Mouse (Mus musculus) CH12.LX (cell line): Measurements from ENCODE around the gene Chd9. TPM values are rescaled to one million over a fixed set of nuclear protein-coding genes. Genes with fewer than 3 reads are reported as not detected.

Experiments used
- DNase-seq: peaks from one replicate; pipeline ENCODE4 v3.0.0-alpha.2; 2013; ENCODE audit errors: extremely low read depth
- H3K27ac ChIP-seq: 2 replicates; pipeline ENCODE4 v1.5.1; 2012; ENCODE audit warnings: low read depth, mild to moderate bottlenecking, control low read depth, moderate library complexity; ENCODE audit not compliant: insufficient read depth
- H3K27me3 ChIP-seq: replicated peaks from 2 replicates; pipeline ENCODE3; 2012; ENCODE audit warnings: inconsistent platforms
- H3K36me3 ChIP-seq, 2 experiments: replicated peaks in 1 of 2; 2 replicates each; pipeline versions ENCODE3 to v1.6.1; 2012; ENCODE audit warnings: inconsistent platforms in 1 of 2, low read length in 1 of 2, mild to moderate bottlenecking in 1 of 2, mixed read lengths in 1 of 2, moderate library complexity in 1 of 2; ENCODE audit not compliant: control insufficient read depth in 1 of 2, insufficient read depth in 1 of 2
- H3K4me1 ChIP-seq, 2 experiments: 2 replicates each; pipeline ENCODE4 v1.6.1; 2012; ENCODE audit warnings: inconsistent platforms in 1 of 2, moderate library complexity in 1 of 2; ENCODE audit not compliant: insufficient read depth in 2 of 2, control insufficient read depth in 1 of 2
- H3K4me2 ChIP-seq: 2 replicates; pipeline ENCODE4 v1.6.1; 2012; ENCODE audit warnings: low read depth, mild to moderate bottlenecking, control low read depth; ENCODE audit not compliant: poor library complexity, insufficient read depth, severe bottlenecking
- H3K4me3 ChIP-seq, 3 experiments: fragments of 150-350 bp in 1 of 3; sonication (generic) in 1 of 3; replicated peaks in 1 of 3; 2 replicates each; pipeline versions ENCODE3 to v1.5.1; 2011 to 2012; ENCODE audit warnings: low read depth in 2 of 3, low read length in 2 of 3, mild to moderate bottlenecking in 2 of 3, moderate library complexity in 2 of 3, control low read depth in 1 of 3, improper control_type of control experiment in 1 of 3, inconsistent platforms in 1 of 3, mixed read lengths in 1 of 3; ENCODE audit not compliant: poor library complexity in 1 of 3
- H3K79me2 ChIP-seq: replicated peaks from 2 replicates; pipeline ENCODE4 v1.6.1; 2012; ENCODE audit warnings: mild to moderate bottlenecking, moderate library complexity; ENCODE audit not compliant: control insufficient read depth, poor library complexity, insufficient read depth, severe bottlenecking; ENCODE audit errors: extremely low read depth
- H3K9ac ChIP-seq: 2 replicates; pipeline ENCODE4 v1.6.1; 2012; ENCODE audit warnings: low read depth, mild to moderate bottlenecking, control low read depth, moderate library complexity; ENCODE audit not compliant: insufficient read depth
- H3K9me3 ChIP-seq: replicated peaks from 2 replicates; pipeline ENCODE3; 2012; ENCODE audit warnings: low read length, inconsistent platforms, mixed read lengths
- BHLHE40 ChIP-seq: IDR thresholded peaks from 2 replicates; pipeline ENCODE4 v1.6.1; 2011; ENCODE audit warnings: mild to moderate bottlenecking, low read depth, low read length, improper control_type of control experiment
- CHD1 ChIP-seq: IDR thresholded peaks from 2 replicates; pipeline ENCODE4 v1.6.1; 2012; ENCODE audit warnings: low read depth, low read length, improper control_type of control experiment, inconsistent platforms
- CHD2 ChIP-seq: IDR thresholded peaks from 2 replicates; pipeline ENCODE4 v1.6.1; 2011; ENCODE audit warnings: low read length, improper control_type of control experiment
- CTCF ChIP-seq, 2 experiments: IDR thresholded peaks in 1 of 2; conservative IDR thresholded peaks in 1 of 2; 2 replicates each; pipeline ENCODE4 v1.5.1; 2011 to 2012; ENCODE audit warnings: low read depth in 2 of 2, low read length in 2 of 2, improper control_type of control experiment in 1 of 2, inconsistent platforms in 1 of 2, mild to moderate bottlenecking in 1 of 2, moderate library complexity in 1 of 2
- E2F4 ChIP-seq: IDR thresholded peaks from 2 replicates; pipeline ENCODE4 v1.6.1; 2011; ENCODE audit warnings: low read depth, low read length, improper control_type of control experiment; ENCODE audit not compliant: insufficient replicate concordance
- ELF1 ChIP-seq: IDR thresholded peaks from 2 replicates; pipeline ENCODE4 v1.6.1; 2014; ENCODE audit warnings: low read depth, mild to moderate bottlenecking, inconsistent platforms, low read length, improper control_type of control experiment
- EP300 ChIP-seq: IDR thresholded peaks from 2 replicates; pipeline ENCODE4 v1.6.1; 2011; ENCODE audit warnings: low read length, improper control_type of control experiment
- ETS1 ChIP-seq: conservative IDR thresholded peaks from 2 replicates; pipeline ENCODE4 v1.6.1; 2012; ENCODE audit warnings: low read depth, mild to moderate bottlenecking, inconsistent platforms, low read length, improper control_type of control experiment, moderate library complexity
- GABPA ChIP-seq: IDR thresholded peaks from 2 replicates; pipeline ENCODE4 v1.6.1; 2012; ENCODE audit warnings: low read depth, low read length, improper control_type of control experiment, inconsistent platforms; ENCODE audit not compliant: insufficient replicate concordance
- HCFC1 ChIP-seq: IDR thresholded peaks from 2 replicates; pipeline ENCODE4 v1.6.1; 2012; ENCODE audit warnings: low read depth, mild to moderate bottlenecking, inconsistent platforms, low read length, improper control_type of control experiment
- IRF4 ChIP-seq: IDR thresholded peaks from 2 replicates; pipeline ENCODE4 v1.6.1; 2014; ENCODE audit warnings: low read depth, mild to moderate bottlenecking, inconsistent platforms, low read length, improper control_type of control experiment
- JUN ChIP-seq: IDR thresholded peaks from 2 replicates; pipeline ENCODE4 v1.6.1; 2011; ENCODE audit warnings: low read depth, mild to moderate bottlenecking, low read length, improper control_type of control experiment, moderate library complexity; ENCODE audit not compliant: insufficient read depth
- JUND ChIP-seq: conservative IDR thresholded peaks from 2 replicates; pipeline ENCODE4 v1.6.1; 2011; ENCODE audit warnings: low read depth, low read length, improper control_type of control experiment
- KAT2A ChIP-seq: IDR thresholded peaks from 2 replicates; pipeline ENCODE4 v1.6.1; 2012; ENCODE audit warnings: low read length, improper control_type of control experiment, inconsistent platforms; ENCODE audit not compliant: insufficient replicate concordance
- MAX ChIP-seq: IDR thresholded peaks from 2 replicates; pipeline ENCODE4 v1.6.1; 2011; ENCODE audit warnings: low read length, improper control_type of control experiment
- MAZ ChIP-seq: IDR thresholded peaks from 2 replicates; pipeline ENCODE4 v1.6.1; 2012; ENCODE audit warnings: low read depth, mild to moderate bottlenecking, inconsistent platforms, low read length, improper control_type of control experiment, moderate library complexity
- MEF2A ChIP-seq: IDR thresholded peaks from 2 replicates; pipeline ENCODE4 v1.6.1; 2014; ENCODE audit warnings: low read depth, mild to moderate bottlenecking, inconsistent platforms, low read length, improper control_type of control experiment, borderline replicate concordance
- MXI1 ChIP-seq: IDR thresholded peaks from 2 replicates; pipeline ENCODE4 v1.6.1; 2011; ENCODE audit warnings: mild to moderate bottlenecking, low read depth, low read length, improper control_type of control experiment
- MYC ChIP-seq: IDR thresholded peaks from 2 replicates; pipeline ENCODE4 v1.6.1; 2011; ENCODE audit warnings: low read depth, mild to moderate bottlenecking, improper control_type of control experiment, low read length
- NELFE ChIP-seq: IDR thresholded peaks from 2 replicates; pipeline ENCODE4 v1.6.1; 2011; ENCODE audit warnings: low read depth, low read length, improper control_type of control experiment
- NRF1 ChIP-seq: IDR thresholded peaks from 2 replicates; pipeline ENCODE4 v1.6.1; 2014; ENCODE audit warnings: low read depth, mild to moderate bottlenecking, inconsistent platforms, low read length, improper control_type of control experiment, moderate library complexity
- POLR2AphosphoS2 ChIP-seq: IDR thresholded peaks from 2 replicates; pipeline ENCODE4 v1.6.1; 2011; ENCODE audit warnings: low read depth, low read length, improper control_type of control experiment
- RCOR1 ChIP-seq: conservative IDR thresholded peaks from 2 replicates; pipeline ENCODE4 v1.6.1; 2012; ENCODE audit warnings: low read depth, mild to moderate bottlenecking, inconsistent platforms, low read length, improper control_type of control experiment
- SIN3A ChIP-seq: IDR thresholded peaks from 2 replicates; pipeline ENCODE4 v1.6.1; 2012; ENCODE audit warnings: low read length, improper control_type of control experiment, inconsistent platforms
- SMC3 ChIP-seq: IDR thresholded peaks from 2 replicates; pipeline ENCODE4 v1.6.1; 2011; ENCODE audit warnings: low read depth, low read length, improper control_type of control experiment
- TBP ChIP-seq: conservative IDR thresholded peaks from 2 replicates; pipeline ENCODE4 v1.6.1; 2011; ENCODE audit warnings: low read depth, low read length, improper control_type of control experiment
- TCF12 ChIP-seq: IDR thresholded peaks from 2 replicates; pipeline ENCODE4 v1.6.1; 2014; ENCODE audit warnings: low read depth, mild to moderate bottlenecking, inconsistent platforms, low read length, improper control_type of control experiment
- USF2 ChIP-seq: conservative IDR thresholded peaks from 2 replicates; pipeline ENCODE4 v1.6.1; 2011; ENCODE audit warnings: low read depth, low read length, improper control_type of control experiment
- ZC3H11A ChIP-seq: IDR thresholded peaks from 2 replicates; pipeline ENCODE4 v1.6.1; 2012; ENCODE audit warnings: low read depth, mild to moderate bottlenecking, inconsistent platforms, low read length, improper control_type of control experiment
- ZKSCAN1 ChIP-seq: IDR thresholded peaks from 2 replicates; pipeline ENCODE4 v1.6.1; 2012; ENCODE audit warnings: low read depth, inconsistent platforms, low read length, improper control_type of control experiment, borderline replicate concordance
- ZMIZ1 ChIP-seq: IDR thresholded peaks from 2 replicates; pipeline ENCODE4 v1.6.1; 2012; ENCODE audit warnings: low read depth, mild to moderate bottlenecking, inconsistent platforms, low read length, improper control_type of control experiment
- dilution Hi-C: fragments of 300-500 bp; cut with MboI; formaldehyde crosslinking; loops from 2 replicates; pipeline ENCODE4 v1.14.3; 2020; ENCODE audit warnings: low sequenced_read_pairs; ENCODE audit not compliant: extremely low pct_unique_long_range_greater_than_20kb, extremely low pct_ligation_motif_present
- in situ Hi-C: fragments of 300-500 bp; cut with MboI; formaldehyde crosslinking; loops from 3 replicates; pipeline ENCODE4 v1.14.3; 2019; ENCODE audit warnings: low sequenced_read_pairs, low pct_ligation_motif_present, low pct_unique_long_range_greater_than_20kb, mixed read lengths
- polyA plus RNA-seq: library from polyadenylated mRNA; unstranded; fragments of >175 nt; gene quantifications from 2 replicates; pipeline ENCODE4 v1.2.1, GENCODE M21; 2012; ENCODE audit warnings: low read depth; ENCODE audit not compliant: insufficient read length
- total RNA-seq, 2 experiments: library from RNA; depleted of rRNA; stranded (reverse); fragments of 300-350 nt in 1 of 2; fragments of >200 nt in 1 of 2; gene quantifications; 2 replicates each; pipeline ENCODE4 v1.2.3; 2012 to 2014

Chd9 gene
- total and polyA plus RNA-seq, 3 experiments = 12.7 to 188 (median 15.1) TPM

GRCm38 (mm10) chr8:90829825-90830224, 1.7 kb downstream of the Chd9 start:
- Histone ChIP-seq H3K27me3 (no peaks in the 10 kb centered on the region), H3K27ac (0 out of 2 replicates have a peak overlapping the region, but pooled peaks have one; percentile 53), H3K36me3 (no peaks in the 10 kb centered on the region), H3K4me2 (peak overlapping the region; percentile 87), H3K79me2 (peaks cover 29% of the 10 kb centered on the region), H3K4me3 (peak overlapping the region in 2 of 3 experiments; percentile 58 to 81), H3K4me1 (peaks cover 21 to 56% of the 10 kb centered on the region in 2 experiments), H3K9me3 (no peaks in the 10 kb centered on the region), H3K9ac (peak overlapping the region; percentile 55)
- in situ Hi-C loops = loop anchor here (10.0 kb wide), 1 partner anchor 195 kb away; no protein-coding TSS in a partner anchor
- dilution Hi-C loops = no loop called here
- DNase-seq = no peak
- TF ChIP-seq USF2 (no peak), ZMIZ1 (no peak), NELFE (no peak), POLR2AphosphoS2 (no peak), MAZ (peak; percentile 15; the same call in 1 of the 2 replicates)

GRCm38 (mm10) chr8:90830980-90831379, 2.8 kb downstream of the Chd9 start:
- dilution Hi-C loops = no loop called here
- peak overlapping the region; percentile 41; the same call in 1 of the 2 replicates for H3K9ac ChIP-seq
- peak overlapping the region; percentile 24 to 39 (median 32) for H3K4me3 ChIP-seq
- in situ Hi-C loops = no loop called here
- peaks cover 17 to 50% of the 10 kb centered on the region in 2 experiments for H3K4me1 ChIP-seq
- H3K4me2 ChIP-seq = peak overlapping the region; percentile 87
- H3K27me3 ChIP-seq = no peaks in the 10 kb centered on the region
- H3K9me3 ChIP-seq = no peaks in the 10 kb centered on the region
- H3K27ac ChIP-seq = peak overlapping the region; percentile 69
- peaks cover 40% of the 10 kb centered on the region for H3K79me2 ChIP-seq
- peak; percentile 87 for DNase-seq
- H3K36me3 ChIP-seq = peaks cover 6 to 8% of the 10 kb centered on the region in 2 experiments
- TF ChIP-seq SIN3A = peak; percentile 72
- TF ChIP-seq CHD1 = no peak
- TF ChIP-seq MAZ = no peak
- TF ChIP-seq POLR2AphosphoS2 = no peak
- peak; percentile 86; the same call in 1 of the 2 replicates for TF ChIP-seq MYC
- no peak for TF ChIP-seq NRF1
- TF ChIP-seq SMC3 = no peak
- TF ChIP-seq JUN = no peak
- TF ChIP-seq ZC3H11A = no peak
- TF ChIP-seq RCOR1 = peak; percentile 61; the same call in 1 of the 2 replicates
- TF ChIP-seq GABPA = no peak
- TF ChIP-seq ZMIZ1 = peak; percentile 44; the same call in 1 of the 2 replicates
- peak; percentile 78 for TF ChIP-seq TCF12
- TF ChIP-seq USF2 = peak; percentile 62
- peak; percentile 38; the same call in 1 of the 2 replicates for TF ChIP-seq NELFE
- TF ChIP-seq ZKSCAN1 = no peak
- TF ChIP-seq MAX = peak; percentile 92
- TF ChIP-seq IRF4 = peak; percentile 68; the same call in 1 of the 2 replicates
- TF ChIP-seq KAT2A = no peak
- 0 out of 2 replicates have a peak, but pooled peaks have one; percentile 19 for TF ChIP-seq HCFC1
- no peak for TF ChIP-seq EP300
- peak; percentile 74; the same call in 1 of the 2 replicates for TF ChIP-seq ETS1
- TF ChIP-seq MXI1 = peak; percentile 92
- TF ChIP-seq TBP = no peak
- 0 out of 2 replicates have a peak, but pooled peaks have one; percentile 64 for TF ChIP-seq MEF2A
- no peak for TF ChIP-seq CTCF (conservative IDR thresholded peaks at IDR 0.05 in 1 of 2, IDR thresholded peaks at IDR 0.05 in 1 of 2; ENCODE audit: low read depth in 2 of 2, low read length in 2 of 2)
- TF ChIP-seq E2F4 = no peak
- TF ChIP-seq BHLHE40 = peak; percentile 96
- TF ChIP-seq ELF1 = no peak
- TF ChIP-seq JUND = no peak
- TF ChIP-seq CHD2 = no peak
